Mouse (Mus musculus) hindbrain, embryonic 10.5 days (tissue): ENCODE data around the gene H2-T23. TPM values are rescaled to one million over a fixed set of nuclear protein-coding genes. Genes with fewer than 3 reads are reported as not detected.
"Not testable (repeated sequence)": the region's sequence is repeated elsewhere in the genome, so short reads cannot be mapped to it uniquely, and the experiment has no call there.

ENCODE experiments used
- DNase-seq: peaks from one replicate; pipeline ENCODE4 v3.0.0-alpha.2; 2017; ENCODE audit warnings: low spot score
- H3K27ac ChIP-seq: fragments of 300-500 bp; sonication (generic); 2 replicates; pipeline ENCODE4 v1.5.1; 2016; ENCODE audit warnings: mild to moderate bottlenecking, moderate library complexity
- H3K27me3 ChIP-seq: fragments of 300-500 bp; sonication (generic); 2 replicates; pipeline ENCODE4 v1.6.1; 2016; ENCODE audit warnings: mild to moderate bottlenecking; ENCODE audit not compliant: poor library complexity, insufficient read depth, severe bottlenecking
- H3K36me3 ChIP-seq: fragments of 300-500 bp; sonication (generic); 2 replicates; pipeline ENCODE4 v1.6.1; 2016; ENCODE audit warnings: mild to moderate bottlenecking, moderate library complexity
- H3K4me1 ChIP-seq: fragments of 300-500 bp; sonication (generic); replicated peaks from 2 replicates; pipeline ENCODE4 v1.6.1; 2016; ENCODE audit warnings: mild to moderate bottlenecking
- H3K4me3 ChIP-seq: fragments of 300-500 bp; sonication (generic); 2 replicates; pipeline ENCODE4 v1.5.1; 2016; ENCODE audit warnings: mild to moderate bottlenecking, moderate library complexity
- H3K9me3 ChIP-seq: fragments of 300-500 bp; sonication (generic); 2 replicates; pipeline ENCODE4 v1.6.1; 2016; ENCODE audit warnings: mild to moderate bottlenecking, moderate library complexity
- WGBS: fragments of 180-500 bp; shearing (Covaris S2); methylation state at CpG from one replicate; pipeline ENCODE4 v1.1.7; 2016; 5-methylcytosine and 5-hydroxymethylcytosine counted together
- polyA plus RNA-seq: library from polyadenylated mRNA; unstranded; fragments of >200 nt; fragmentation: Nextera tagmentation; extraction: Ambion mirVana; gene quantifications from 2 replicates; pipeline ENCODE4 v1.2.1, GENCODE M21; 2016

Gene H2-T23
- polyA plus RNA-seq, 1 experiment from 2014 or later = 4.2 TPM

DNA sequence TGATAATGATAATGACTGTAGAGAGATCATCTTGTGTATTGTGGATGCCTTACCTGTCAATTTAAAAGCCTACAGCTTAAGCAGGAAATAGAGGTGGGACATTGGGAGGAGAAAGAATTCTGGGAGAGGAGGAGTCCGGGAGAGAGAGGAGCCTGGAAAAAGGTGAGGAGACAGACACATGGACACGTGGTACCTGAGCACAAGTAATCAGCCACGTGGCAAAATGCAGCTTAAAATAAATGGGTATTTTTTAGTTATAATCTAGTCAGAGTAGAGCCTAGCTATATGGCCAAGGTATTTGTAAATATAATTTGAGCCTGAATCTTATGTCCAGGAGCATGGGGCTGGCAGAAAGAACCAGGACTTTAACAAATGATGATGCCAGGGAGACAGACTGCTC is 13.1 kb downstream of the H2-T23 start:
- Histone ChIP-seq H3K4me1 (peaks cover 15% of the 10 kb centered on the region), H3K4me3 (no peak overlapping the region), H3K36me3 (peaks cover 14% of the 10 kb centered on the region), H3K27ac (no peak overlapping the region), H3K9me3 (peaks cover 3% of the 10 kb centered on the region; the same call in 1 of the 2 replicates), H3K27me3 (no peaks in the 10 kb centered on the region)
- no peak for DNase-seq
- WGBS = 70% methylated on average over 3 of the region's 3 CpGs

DNA sequence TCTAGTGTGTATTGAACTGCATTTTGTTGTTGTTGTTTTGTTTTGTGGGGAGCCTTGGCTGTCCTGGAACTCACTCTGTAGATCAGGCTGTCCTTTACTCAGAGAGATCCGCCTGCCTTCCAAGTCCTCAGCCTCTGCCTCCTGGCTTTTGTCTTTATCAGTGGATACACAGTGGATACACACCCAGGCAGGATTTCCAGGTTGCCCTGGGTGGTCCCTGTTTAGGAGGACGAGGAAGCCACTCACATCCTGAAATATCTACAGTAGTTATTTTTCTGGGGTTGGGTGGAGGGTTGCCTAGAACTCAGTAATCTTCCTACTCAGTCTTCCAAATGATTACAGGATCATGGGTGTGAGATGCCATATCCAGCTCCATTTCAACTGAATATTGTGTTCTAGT is 13.7 kb downstream of the H2-T23 start:
- H3K4me1 ChIP-seq = peaks cover 15% of the 10 kb centered on the region
- no peak overlapping the region for H3K27ac ChIP-seq
- peaks cover 20% of the 10 kb centered on the region for H3K36me3 ChIP-seq
- no peak overlapping the region for H3K4me3 ChIP-seq
- no peaks in the 10 kb centered on the region for H3K27me3 ChIP-seq
- DNase-seq = no peak
- WGBS = 70% methylated on average over 2 of the region's 2 CpGs
- H3K9me3 ChIP-seq = peaks cover 7% of the 10 kb centered on the region; the same call in 1 of the 2 replicates

DNA sequence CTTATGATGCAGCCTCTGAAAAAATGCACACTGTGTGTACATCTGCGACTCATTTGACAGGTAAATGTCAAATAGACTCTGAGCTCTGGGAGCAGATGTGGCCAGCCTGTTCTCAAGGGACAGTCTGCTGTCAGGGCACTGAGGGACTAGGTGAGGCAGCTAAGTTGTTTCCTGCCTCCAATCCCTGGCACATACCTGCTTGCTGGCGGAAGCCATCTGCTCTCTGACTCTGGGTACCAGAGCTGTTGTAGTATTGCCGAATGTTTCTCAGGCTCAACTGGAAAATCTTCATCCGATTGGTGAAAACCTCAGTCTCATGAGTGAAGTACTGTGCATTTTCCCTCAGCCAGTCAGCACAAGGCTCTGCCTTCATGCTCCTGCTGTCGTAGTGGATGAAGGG is 15.6 kb downstream of the H2-T23 start:
- 90% methylated on average over 5 of the region's 5 CpGs for WGBS
- no peak for DNase-seq
- Histone ChIP-seq H3K4me3 (no peak overlapping the region), H3K9me3 (peaks cover 7% of the 10 kb centered on the region; the same call in 1 of the 2 replicates), H3K27ac (no peak overlapping the region), H3K36me3 (peaks cover 20% of the 10 kb centered on the region), H3K27me3 (no peaks in the 10 kb centered on the region), H3K4me1 (peaks cover 15% of the 10 kb centered on the region)

GRCm38 (mm10) chr17:36014977-36015376 is 17.7 kb downstream of the H2-T23 start:
- Histone ChIP-seq H3K27ac (no peak overlapping the region), H3K9me3 (0 out of 2 replicates have a peak, but pooled peaks cover 7% of the 10 kb centered on the region), H3K36me3 (peaks cover 20% of the 10 kb centered on the region), H3K4me1 (peaks cover 1% of the 10 kb centered on the region; the same call in 1 of the 2 replicates), H3K27me3 (no peaks in the 10 kb centered on the region), H3K4me3 (no peak overlapping the region)
- no peak for DNase-seq
- WGBS = 93% methylated on average over 5 of the region's 5 CpGs

DNA sequence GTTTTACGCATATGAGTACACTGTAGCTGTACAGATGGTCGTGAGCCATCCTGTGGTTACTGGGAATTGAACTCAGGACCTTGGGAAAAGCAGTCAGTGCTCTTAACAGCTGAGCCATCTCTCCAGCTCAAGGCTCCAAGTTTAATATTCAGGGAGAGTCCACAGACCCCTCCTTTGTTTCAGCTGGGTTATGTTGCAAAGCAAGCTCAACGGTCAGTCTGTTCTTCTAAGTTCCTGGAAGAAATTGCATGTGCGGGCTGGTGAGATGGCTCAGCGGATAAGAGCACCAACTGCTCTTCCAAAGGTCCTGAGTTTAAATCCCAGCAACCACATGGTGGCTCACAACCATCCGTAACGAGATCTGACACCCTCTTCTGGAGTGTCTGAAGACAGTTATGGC is 28.2 kb downstream of the H2-T23 start:
- H3K4me1 ChIP-seq, H3K4me3 ChIP-seq, H3K27me3 ChIP-seq, DNase-seq, H3K27ac ChIP-seq: not testable (repeated sequence)
- H3K9me3 ChIP-seq = peaks cover 18% of the 10 kb centered on the region; the same call in 1 of the 2 replicates
- whole genome bisulfite sequencing = 98% methylated on average over 7 of the region's 7 CpGs
- peaks cover 20% of the 10 kb centered on the region for H3K36me3 ChIP-seq

- WGBS = 93% methylated on average over 7 of the region's 7 CpGs
- H3K27ac ChIP-seq = no peak overlapping the region
These were observed 29.3 kb downstream of the H2-T23 start for GRCm38 (mm10) chr17:36003331-36003730.

DNA sequence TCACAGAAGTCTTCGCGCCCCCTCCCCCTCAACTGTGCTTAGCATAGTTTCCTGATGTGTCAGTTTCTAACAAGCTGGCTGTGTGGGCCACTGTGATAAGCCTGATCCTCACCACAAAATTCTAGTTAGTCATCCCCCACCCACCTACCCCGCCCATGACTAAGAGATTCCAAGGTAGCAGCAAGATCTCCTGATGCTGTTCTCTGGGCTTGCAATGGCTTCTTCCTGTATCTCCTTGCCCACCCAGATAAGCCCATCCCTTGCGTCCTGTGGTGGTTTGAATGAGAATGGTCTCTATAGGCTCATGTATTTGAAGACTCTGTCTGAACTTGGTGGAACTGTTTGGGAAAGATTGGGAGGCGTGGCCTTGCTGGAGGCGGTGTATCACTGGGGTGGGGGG is 30.7 kb downstream of the H2-T23 start:
- H3K4me3 ChIP-seq = no peak overlapping the region
- peaks cover 3% of the 10 kb centered on the region; the same call in 1 of the 2 replicates for H3K4me1 ChIP-seq
- H3K27ac ChIP-seq = no peak overlapping the region; the same call in 1 of the 2 replicates
- no peak for DNase-seq
- 95% methylated on average over 6 of the region's 6 CpGs for WGBS
- peaks cover 19% of the 10 kb centered on the region for H3K36me3 ChIP-seq
- no peaks in the 10 kb centered on the region for H3K27me3 ChIP-seq
- peaks cover 18% of the 10 kb centered on the region; the same call in 1 of the 2 replicates for H3K9me3 ChIP-seq

More at GRCm38 (mm10) chr17:36003331-36003730, 29.3 kb downstream of the H2-T23 start:
- Histone ChIP-seq H3K9me3 (peaks cover 18% of the 10 kb centered on the region; the same call in 1 of the 2 replicates), H3K27me3 (no peaks in the 10 kb centered on the region), H3K4me3 (no peak overlapping the region), H3K4me1 (no peaks in the 10 kb centered on the region), H3K36me3 (peaks cover 20% of the 10 kb centered on the region)
- DNase-seq = no peak

GRCm38 (mm10) chr17:36001121-36001897 is 31.3 kb downstream of the H2-T23 start:
- 97% methylated on average over 12 of the region's 12 CpGs for WGBS
- Histone ChIP-seq H3K27me3 (no peaks in the 10 kb centered on the region), H3K9me3 (peaks cover 12% of the 10 kb centered on the region; the same call in 1 of the 2 replicates), H3K27ac (no peak overlapping the region), H3K4me1 (peaks cover 4% of the 10 kb centered on the region), H3K4me3 (no peak overlapping the region), H3K36me3 (peaks cover 12% of the 10 kb centered on the region)
- no peak for DNase-seq

- peaks cover 12% of the 10 kb centered on the region for H3K4me1 ChIP-seq
- WGBS = 89% methylated on average over 4 of the region's 4 CpGs
- no peak for DNase-seq
- H3K9me3 ChIP-seq = peaks cover 7% of the 10 kb centered on the region; the same call in 1 of the 2 replicates
- H3K27me3 ChIP-seq = no peaks in the 10 kb centered on the region
- H3K4me3 ChIP-seq = no peak overlapping the region
- H3K27ac ChIP-seq = no peak overlapping the region
- peaks cover 7% of the 10 kb centered on the region; the same call in 1 of the 2 replicates for H3K36me3 ChIP-seq
These were observed 32.3 kb downstream of the H2-T23 start for GRCm38 (mm10) chr17:36000349-36000748.

- H3K4me1 ChIP-seq = peaks cover 18% of the 10 kb centered on the region
- WGBS = 92% methylated on average over 7 of the region's 7 CpGs
- H3K27ac ChIP-seq = no peak overlapping the region
- peaks cover 7% of the 10 kb centered on the region; the same call in 1 of the 2 replicates for H3K36me3 ChIP-seq
- peaks cover 4% of the 10 kb centered on the region; the same call in 1 of the 2 replicates for H3K9me3 ChIP-seq
- H3K27me3 ChIP-seq = no peaks in the 10 kb centered on the region
- DNase-seq = no peak
- H3K4me3 ChIP-seq = no peak overlapping the region
These were observed 33.3 kb downstream of the H2-T23 start for GRCm38 (mm10) chr17:35999356-35999755.

DNA sequence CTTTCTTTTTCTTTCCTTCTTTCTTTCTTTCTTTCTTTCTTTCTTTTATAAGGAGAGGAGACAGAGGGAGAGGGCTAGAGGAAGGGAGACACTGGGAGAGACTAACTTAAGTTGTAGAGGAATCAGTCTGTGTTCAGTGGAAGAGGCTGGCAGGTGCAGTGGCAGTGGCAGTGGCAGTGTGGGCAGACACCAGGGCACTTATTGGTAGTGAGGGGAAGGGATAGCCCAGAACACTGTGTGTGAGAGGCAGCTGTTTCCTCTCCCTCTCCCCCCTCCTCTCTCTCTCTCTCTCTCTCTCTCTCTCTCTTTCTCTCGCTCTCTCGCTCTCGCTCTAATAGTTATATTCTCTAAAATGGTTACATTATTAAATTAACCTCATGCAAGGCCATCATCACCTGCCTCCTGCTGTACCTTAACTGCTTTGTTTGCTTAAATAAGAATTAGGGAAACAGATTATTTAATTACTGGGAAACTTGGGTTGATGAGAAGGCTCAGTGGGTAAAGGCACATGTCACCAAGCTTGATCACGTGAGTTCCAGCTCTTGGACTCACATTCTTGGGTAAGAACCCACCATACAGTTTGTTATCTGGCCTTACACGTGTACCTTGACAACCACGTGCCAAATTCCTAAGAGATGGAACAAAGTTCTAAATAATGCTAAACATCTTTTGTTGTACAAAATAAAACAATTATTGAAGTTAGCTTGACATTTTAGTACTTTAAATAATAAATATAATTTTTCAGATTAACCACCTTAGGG is 33.9 kb downstream of the H2-T23 start:
- WGBS = 88% methylated on average over 6 of the region's 6 CpGs
- Histone ChIP-seq H3K27ac (no peak overlapping the region), H3K27me3 (no peaks in the 10 kb centered on the region), H3K36me3 (peaks cover 7% of the 10 kb centered on the region; the same call in 1 of the 2 replicates), H3K9me3 (peaks cover 4% of the 10 kb centered on the region; the same call in 1 of the 2 replicates), H3K4me3 (no peak overlapping the region), H3K4me1 (peaks cover 18% of the 10 kb centered on the region)
- no peak for DNase-seq

- peaks cover 4% of the 10 kb centered on the region; the same call in 1 of the 2 replicates for H3K9me3 ChIP-seq
- H3K4me3 ChIP-seq = no peak overlapping the region
- DNase-seq = no peak
- peaks cover 3% of the 10 kb centered on the region; the same call in 1 of the 2 replicates for H3K36me3 ChIP-seq
- no peaks in the 10 kb centered on the region for H3K27me3 ChIP-seq
- WGBS = 62% methylated on average over 12 of the region's 12 CpGs
- H3K27ac ChIP-seq = no peak overlapping the region
- H3K4me1 ChIP-seq = peaks cover 18% of the 10 kb centered on the region
These were observed 34.7 kb downstream of the H2-T23 start for GRCm38 (mm10) chr17:35997713-35998510.
